Mouse (Mus musculus) stomach, embryonic 15.5 days (tissue): ENCODE results near the gene Alpk1. TPM values are rescaled to one million over a fixed set of nuclear protein-coding genes. Genes with fewer than 3 reads are reported as not detected.

Source experiments
- ATAC-seq: fragments of 200-750 bp; cut with Nextera tagmentation; 2 replicates; pipeline ENCODE4 v1.8.0; 2017; ENCODE audit warnings: low read depth, moderate number of reproducible peaks, moderate TSS enrichment; ENCODE audit not compliant: insufficient read depth, low FRiP score
- H3K27ac ChIP-seq: fragments of 300-500 bp; sonication (generic); 2 replicates; pipeline ENCODE4 v1.5.1; 2015; ENCODE audit warnings: mild to moderate bottlenecking, inconsistent platforms
- H3K27me3 ChIP-seq: fragments of 300-500 bp; sonication (generic); replicated peaks from 2 replicates; pipeline ENCODE4 v1.6.1; 2015; ENCODE audit warnings: inconsistent platforms
- H3K36me3 ChIP-seq: fragments of 300-500 bp; sonication (generic); 2 replicates; pipeline ENCODE4 v1.6.1; 2015; ENCODE audit warnings: inconsistent platforms
- H3K4me1 ChIP-seq: fragments of 300-500 bp; sonication (generic); 2 replicates; pipeline ENCODE4 v1.6.1; 2015; ENCODE audit warnings: inconsistent platforms
- H3K4me2 ChIP-seq: fragments of 300-500 bp; sonication (generic); 2 replicates; pipeline ENCODE4 v1.6.1; 2015; ENCODE audit warnings: mild to moderate bottlenecking, inconsistent platforms
- H3K4me3 ChIP-seq: fragments of 300-500 bp; sonication (generic); replicated peaks from 2 replicates; pipeline ENCODE4 v1.5.1; 2015; ENCODE audit warnings: inconsistent platforms
- H3K9ac ChIP-seq: fragments of 300-500 bp; sonication (generic); 2 replicates; pipeline ENCODE4 v1.6.1; 2015; ENCODE audit warnings: inconsistent platforms
- H3K9me3 ChIP-seq: fragments of 300-500 bp; sonication (generic); 2 replicates; pipeline ENCODE4 v1.6.1; 2016; ENCODE audit warnings: inconsistent platforms
- WGBS: fragments of 180-500 bp; shearing (Covaris S2); methylation state at CpG from one replicate; pipeline ENCODE4 v1.1.7; 2015; 5-methylcytosine and 5-hydroxymethylcytosine counted together
- polyA plus RNA-seq: library from polyadenylated mRNA; unstranded; fragments of >200 nt; fragmentation: Nextera tagmentation; extraction: Ambion mirVana; gene quantifications from 2 replicates; pipeline ENCODE4 v1.2.1, GENCODE M21; 2015

Gene Alpk1
- polyA plus RNA-seq, 1 experiment from 2014 or later: 3.6 TPM

- Histone ChIP-seq H3K4me3 (peak overlapping the region; percentile 18; the same call in 1 of the 2 replicates), H3K4me2 (peak overlapping the region; percentile 49), H3K27me3 (no peaks in the 10 kb centered on the region), H3K4me1 (no peaks in the 10 kb centered on the region), H3K9ac (no peak overlapping the region), H3K36me3 (no peaks in the 10 kb centered on the region), H3K9me3 (no peaks in the 10 kb centered on the region), H3K27ac (no peak overlapping the region)
- ATAC-seq: no peak
- WGBS: 14% methylated on average over 30 of the region's 30 CpGs
These were observed 74.5 kb downstream of the Alpk1 start for GRCm38 (mm10) chr3:127705515-127706444.

- Histone ChIP-seq H3K9ac (no peak overlapping the region), H3K4me3 (peak overlapping the region; percentile 12; the same call in 1 of the 2 replicates), H3K9me3 (no peaks in the 10 kb centered on the region), H3K4me2 (peak overlapping the region; percentile 49), H3K27me3 (no peaks in the 10 kb centered on the region), H3K36me3 (no peaks in the 10 kb centered on the region), H3K4me1 (no peaks in the 10 kb centered on the region), H3K27ac (no peak overlapping the region)
- ATAC-seq: no peak
- 64% methylated on average over 11 of the region's 11 CpGs for WGBS
These were observed 75.2 kb downstream of the Alpk1 start for GRCm38 (mm10) chr3:127705139-127705514.

GRCm38 (mm10) chr3:127701196-127701825 lies 79.0 kb downstream of the Alpk1 start:
- Histone ChIP-seq H3K27ac (no peak overlapping the region), H3K4me3 (no peak overlapping the region), H3K27me3 (0 out of 2 replicates have a peak, but pooled peaks cover 4% of the 10 kb centered on the region), H3K9ac (no peak overlapping the region), H3K4me2 (no peak overlapping the region), H3K9me3 (no peaks in the 10 kb centered on the region), H3K4me1 (no peaks in the 10 kb centered on the region), H3K36me3 (no peaks in the 10 kb centered on the region)
- 55% methylated on average over 4 of the region's 4 CpGs for WGBS
- no peak for ATAC-seq

GRCm38 (mm10) chr3:127698636-127699035 lies 81.7 kb downstream of the Alpk1 start:
- Histone ChIP-seq H3K27me3 (peaks cover 11% of the 10 kb centered on the region), H3K4me1 (peaks cover 5% of the 10 kb centered on the region; the same call in 1 of the 2 replicates), H3K4me3 (no peak overlapping the region), H3K36me3 (no peaks in the 10 kb centered on the region), H3K27ac (no peak overlapping the region), H3K4me2 (no peak overlapping the region), H3K9ac (no peak overlapping the region), H3K9me3 (no peaks in the 10 kb centered on the region)
- WGBS: 89% methylated on average over 5 of the region's 5 CpGs
- no peak for ATAC-seq

GRCm38 (mm10) chr3:127696541-127696940 lies 83.8 kb downstream of the Alpk1 start:
- peaks cover 5% of the 10 kb centered on the region; the same call in 1 of the 2 replicates for H3K4me1 ChIP-seq
- H3K9ac ChIP-seq: no peak overlapping the region
- no peaks in the 10 kb centered on the region for H3K9me3 ChIP-seq
- 0 out of 2 replicates have a peak, but pooled peaks have one; percentile 27 for ATAC-seq
- H3K4me2 ChIP-seq: no peak overlapping the region
- no peak overlapping the region for H3K27ac ChIP-seq
- H3K36me3 ChIP-seq: no peaks in the 10 kb centered on the region
- no peak overlapping the region for H3K4me3 ChIP-seq
- peaks cover 11% of the 10 kb centered on the region for H3K27me3 ChIP-seq
- WGBS: 68% methylated on average over 11 of the region's 11 CpGs

- WGBS: 22% methylated on average over 43 of the region's 43 CpGs
These were observed 85.2 kb downstream of the Alpk1 start for GRCm38 (mm10) chr3:127694802-127695771.

GRCm38 (mm10) chr3:127691230-127691629 lies 89.1 kb downstream of the Alpk1 start:
- Histone ChIP-seq H3K9me3 (no peaks in the 10 kb centered on the region), H3K27me3 (peaks cover 7% of the 10 kb centered on the region), H3K36me3 (no peaks in the 10 kb centered on the region), H3K4me1 (peaks cover 5% of the 10 kb centered on the region; the same call in 1 of the 2 replicates), H3K4me2 (no peak overlapping the region), H3K27ac (no peak overlapping the region), H3K4me3 (no peak overlapping the region), H3K9ac (no peak overlapping the region)
- 76% methylated on average over 4 of the region's 4 CpGs for WGBS
- no peak for ATAC-seq

More at GRCm38 (mm10) chr3:127694802-127695771, 85.2 kb downstream of the Alpk1 start:
- Histone ChIP-seq H3K27ac (no peak overlapping the region), H3K27me3 (peaks cover 11% of the 10 kb centered on the region), H3K4me3 (peak overlapping the region; percentile 20), H3K4me1 (peaks cover 5% of the 10 kb centered on the region; the same call in 1 of the 2 replicates), H3K9me3 (no peaks in the 10 kb centered on the region), H3K36me3 (no peaks in the 10 kb centered on the region), H3K9ac (no peak overlapping the region), H3K4me2 (peak overlapping the region; percentile 42)
- no peak for ATAC-seq

GRCm38 (mm10) chr3:127679703-127680102 lies 100.6 kb downstream of the Alpk1 start:
- no peak overlapping the region for H3K27ac ChIP-seq
- no peak overlapping the region for H3K4me2 ChIP-seq
- WGBS: 89% methylated on average over 15 of the region's 15 CpGs
- no peaks in the 10 kb centered on the region for H3K27me3 ChIP-seq
- no peaks in the 10 kb centered on the region for H3K36me3 ChIP-seq
- no peaks in the 10 kb centered on the region for H3K4me1 ChIP-seq
- no peak overlapping the region for H3K9ac ChIP-seq
- no peak for ATAC-seq
- no peaks in the 10 kb centered on the region for H3K9me3 ChIP-seq
- H3K4me3 ChIP-seq: no peak overlapping the region

GRCm38 (mm10) chr3:127661646-127662531 lies 118.4 kb downstream of the Alpk1 start:
- H3K9me3 ChIP-seq: no peaks in the 10 kb centered on the region
- WGBS: 58% methylated on average over 22 of the region's 22 CpGs

GRCm38 (mm10) chr3:127660712-127661111 lies 119.6 kb downstream of the Alpk1 start:
- H3K36me3 ChIP-seq: no peaks in the 10 kb centered on the region
- no peak overlapping the region for H3K27ac ChIP-seq
- ATAC-seq: no peak
- no peaks in the 10 kb centered on the region for H3K27me3 ChIP-seq
- 69% methylated on average over 7 of the region's 7 CpGs for WGBS
- no peaks in the 10 kb centered on the region for H3K9me3 ChIP-seq
- H3K4me1 ChIP-seq: no peaks in the 10 kb centered on the region
- no peak overlapping the region for H3K9ac ChIP-seq
- no peak overlapping the region for H3K4me3 ChIP-seq
- no peak overlapping the region for H3K4me2 ChIP-seq

More at GRCm38 (mm10) chr3:127661646-127662531, 118.4 kb downstream of the Alpk1 start:
- H3K27me3 ChIP-seq: no peaks in the 10 kb centered on the region
- H3K27ac ChIP-seq: no peak overlapping the region
- no peaks in the 10 kb centered on the region for H3K4me1 ChIP-seq
- no peak overlapping the region for H3K9ac ChIP-seq
- no peaks in the 10 kb centered on the region for H3K36me3 ChIP-seq
- no peak overlapping the region for H3K4me2 ChIP-seq
- ATAC-seq: no peak
- H3K4me3 ChIP-seq: no peak overlapping the region
